Mouse (Mus musculus) left cerebral cortex, adult 8-10 months (tissue): Measurements from ENCODE around the gene Ptp4a2. TPM values are rescaled to one million over a fixed set of nuclear protein-coding genes. Genes with fewer than 3 reads are reported as not detected.

Experiments used
- DNase-seq, 2 experiments: peaks; one replicate each; pipeline ENCODE4 v3.0.0; 2022; ENCODE audit warnings: low spot score in 2 of 2
- total RNA-seq, 4 experiments: library from RNA; stranded (reverse); gene quantifications; 2 replicates each; pipeline ENCODE4 v1.2.4; 2022

The Ptp4a2 gene
- total RNA-seq, 4 experiments from 2014 or later = 128 to 154 (median 142) TPM

- no peak for DNase-seq
Measured at GRCm38 (mm10) chr4:129795861-129796260, 15.2 kb upstream of the Ptp4a2 start.

GRCm38 (mm10) chr4:129797985-129798384, 13.0 kb upstream of the Ptp4a2 start:
- DNase-seq = no peak

GRCm38 (mm10) chr4:129803368-129803767, 7.7 kb upstream of the Ptp4a2 start:
- DNase-seq = no peak

GRCm38 (mm10) chr4:129805059-129805458, 6.0 kb upstream of the Ptp4a2 start:
- no peak for DNase-seq

GRCm38 (mm10) chr4:129811605-129812468, 818 bp downstream of the Ptp4a2 start:
- no peak for DNase-seq

GRCm38 (mm10) chr4:129817591-129817990, 6.6 kb downstream of the Ptp4a2 start:
- DNase-seq = no peak

GRCm38 (mm10) chr4:129818506-129819195, 7.6 kb downstream of the Ptp4a2 start:
- no peak for DNase-seq

GRCm38 (mm10) chr4:129819712-129820336, 8.8 kb downstream of the Ptp4a2 start:
- peak; percentile 74 to 95 for DNase-seq

GRCm38 (mm10) chr4:129820417-129821086, 9.5 kb downstream of the Ptp4a2 start:
- DNase-seq = peak; percentile 41 to 61

- no peak for DNase-seq
Measured at GRCm38 (mm10) chr4:129821087-129821616, 10.1 kb downstream of the Ptp4a2 start.

- DNase-seq = no peak
Measured at GRCm38 (mm10) chr4:129822324-129822723, 11.3 kb downstream of the Ptp4a2 start.

GRCm38 (mm10) chr4:129823216-129823810, 12.3 kb downstream of the Ptp4a2 start:
- DNase-seq = no peak

GRCm38 (mm10) chr4:129827611-129828010, 16.6 kb downstream of the Ptp4a2 start:
- DNase-seq = no peak

- DNase-seq = no peak
Measured at GRCm38 (mm10) chr4:129828081-129828480, 17.1 kb downstream of the Ptp4a2 start.

GRCm38 (mm10) chr4:129829799-129830198, 18.8 kb downstream of the Ptp4a2 start:
- no peak for DNase-seq

GRCm38 (mm10) chr4:129830343-129830944, 19.4 kb downstream of the Ptp4a2 start:
- no peak for DNase-seq

- no peak for DNase-seq
Measured at GRCm38 (mm10) chr4:129834581-129834980, 23.6 kb downstream of the Ptp4a2 start.

- DNase-seq = no peak
Measured at GRCm38 (mm10) chr4:129835296-129835695, 24.3 kb downstream of the Ptp4a2 start.

GRCm38 (mm10) chr4:129839866-129840555, 29.0 kb downstream of the Ptp4a2 start:
- DNase-seq = no peak

- DNase-seq = no peak
Measured at GRCm38 (mm10) chr4:129846823-129847222, 35.8 kb downstream of the Ptp4a2 start.
